Mouse (Mus musculus) midbrain, embryonic 15.5 days (tissue): ENCODE measurements around the gene Zgrf1. TPM values are rescaled to one million over a fixed set of nuclear protein-coding genes. Genes with fewer than 3 reads are reported as not detected.

ENCODE experiments used
- ATAC-seq: fragments of 200-750 bp; cut with Nextera tagmentation; replicated peaks from 2 replicates; pipeline ENCODE4 v1.8.0; 2017; ENCODE audit warnings: moderate TSS enrichment
- H3K27ac ChIP-seq: fragments of 300-500 bp; sonication (generic); 2 replicates; pipeline ENCODE4 v1.5.1; 2015; ENCODE audit warnings: mild to moderate bottlenecking, inconsistent platforms
- H3K27me3 ChIP-seq: fragments of 300-500 bp; sonication (generic); replicated peaks from 2 replicates; pipeline ENCODE4 v1.6.1; 2015; ENCODE audit warnings: inconsistent platforms
- H3K36me3 ChIP-seq: fragments of 300-500 bp; sonication (generic); replicated peaks from 2 replicates; pipeline ENCODE4 v1.6.1; 2015; ENCODE audit warnings: inconsistent platforms
- H3K4me1 ChIP-seq: fragments of 300-500 bp; sonication (generic); 2 replicates; pipeline ENCODE4 v1.6.1; 2015; ENCODE audit warnings: inconsistent platforms
- H3K4me2 ChIP-seq: fragments of 300-500 bp; sonication (generic); 2 replicates; pipeline ENCODE4 v1.6.1; 2015; ENCODE audit warnings: inconsistent platforms, mild to moderate bottlenecking, moderate library complexity
- H3K4me3 ChIP-seq: fragments of 300-500 bp; sonication (generic); 2 replicates; pipeline ENCODE4 v1.5.1; 2015; ENCODE audit warnings: mild to moderate bottlenecking, inconsistent platforms
- H3K9ac ChIP-seq: fragments of 300-500 bp; sonication (generic); 2 replicates; pipeline ENCODE4 v1.6.1; 2015; ENCODE audit warnings: mild to moderate bottlenecking, inconsistent platforms
- H3K9me3 ChIP-seq: fragments of 300-500 bp; sonication (generic); 2 replicates; pipeline ENCODE4 v1.6.1; 2016; ENCODE audit warnings: inconsistent platforms
- WGBS: fragments of 180-500 bp; shearing (Covaris S2); methylation state at CpG from one replicate; pipeline ENCODE4 v1.1.7; 2015; ENCODE audit warnings: mixed read lengths; 5-methylcytosine and 5-hydroxymethylcytosine counted together
- polyA plus RNA-seq: library from polyadenylated mRNA; unstranded; fragments of >200 nt; fragmentation: Nextera tagmentation; extraction: Ambion mirVana; gene quantifications from 2 replicates; pipeline ENCODE4 v1.2.1, GENCODE M21; 2015

Gene Zgrf1
- 2.8 and 3.3 TPM in 2 replicates for polyA plus RNA-seq

DNA sequence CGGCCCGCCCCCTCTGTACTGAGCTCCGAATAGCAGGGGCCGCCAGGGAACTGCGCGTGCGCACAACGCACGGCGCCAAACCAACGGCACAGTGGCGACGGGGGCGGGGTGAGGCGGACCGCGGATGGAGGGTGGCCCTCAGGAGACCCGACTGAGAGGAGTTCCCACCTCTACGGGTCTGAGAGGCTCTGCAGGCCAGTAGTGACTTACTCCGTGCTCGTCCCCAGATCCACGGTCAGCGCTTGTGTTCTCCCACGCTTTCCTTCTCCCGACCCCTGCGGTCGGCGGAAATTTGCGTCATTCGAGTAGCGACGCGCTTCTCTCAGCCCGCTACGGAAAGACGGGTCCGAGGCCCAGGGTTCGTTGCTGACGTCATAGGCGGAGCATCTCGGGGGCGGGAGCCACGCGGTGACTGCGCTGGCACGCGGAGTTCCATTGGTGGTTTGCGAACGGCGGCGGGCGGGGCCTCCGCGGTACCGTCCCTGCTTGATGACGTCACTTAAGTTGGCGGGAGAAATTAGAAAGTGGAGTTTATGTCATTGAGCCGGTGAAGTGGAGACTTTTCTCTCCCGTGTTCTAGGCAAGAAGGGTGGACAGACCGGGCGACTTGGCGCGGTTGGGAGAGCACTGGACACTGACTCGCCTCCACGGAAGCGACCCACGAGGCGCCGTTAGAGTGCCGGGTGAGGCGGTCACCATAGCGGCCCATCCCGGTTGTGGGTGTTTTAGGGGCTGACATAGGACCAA is at the start of gene Zgrf1, which contains the start of gene Larp7:
Zgrf1 (plus strand) TSS at position 517 of the 747 bp plus-strand sequence.
Larp7 (minus strand) TSS at position 377 of the 747 bp plus-strand sequence.
- Histone ChIP-seq H3K36me3 (no peaks in the 10 kb centered on the region), H3K27me3 (no peaks in the 10 kb centered on the region), H3K9me3 (no peaks in the 10 kb centered on the region), H3K4me1 (peaks cover 7% of the 10 kb centered on the region), H3K9ac (peak within 1 kb of the TSS; percentile 67), H3K27ac (peak within 1 kb of the TSS; percentile 95), H3K4me2 (peak within 1 kb of the TSS; percentile 85), H3K4me3 (peak within 1 kb of the TSS; percentile 74)
- peak; percentile 99 for ATAC-seq
- under 1% methylated on average over 73 of the region's 73 CpGs for WGBS

DNA sequence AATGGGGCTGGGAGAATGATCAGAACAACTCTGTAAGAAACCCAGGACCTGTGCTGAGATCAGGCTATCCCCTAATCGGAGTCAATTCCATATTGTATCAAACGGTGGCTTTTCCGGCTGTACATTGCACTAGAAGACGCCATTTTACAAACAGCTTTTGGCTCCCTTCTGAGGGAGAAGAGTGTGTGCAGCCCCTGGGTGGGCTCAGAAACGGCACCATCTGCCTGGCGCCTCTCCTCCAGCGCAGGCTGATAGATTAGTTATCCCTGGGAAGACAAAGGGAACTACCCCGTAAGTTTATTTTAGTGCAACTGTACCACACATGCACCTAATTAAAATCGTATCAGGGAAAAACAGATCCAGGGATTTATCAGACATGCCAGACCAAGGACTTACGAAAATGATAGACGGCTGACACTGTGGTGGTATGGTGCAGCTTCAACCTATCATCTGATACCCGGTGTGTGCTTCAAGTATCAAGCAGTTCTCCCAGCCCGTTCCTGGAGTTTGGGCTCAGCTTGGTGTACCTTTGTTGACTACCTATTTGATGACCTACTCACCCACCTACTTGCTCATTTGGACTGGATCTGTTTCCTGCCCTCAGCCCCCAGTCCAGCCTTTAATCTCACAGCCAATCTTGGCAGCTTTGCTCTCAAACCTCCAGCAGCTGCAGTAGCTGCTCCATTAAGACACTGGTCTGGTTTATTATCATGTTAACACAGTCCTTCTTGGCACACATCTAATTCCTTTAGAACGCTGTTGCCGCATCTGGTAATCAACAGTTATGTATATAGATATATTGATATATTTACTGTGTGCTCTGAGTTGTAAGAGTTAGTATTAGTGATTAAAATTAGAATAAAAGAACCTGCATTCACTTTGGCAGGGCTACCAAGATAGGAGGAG is 45.2 kb upstream of the Zgrf1 start:
- Histone ChIP-seq H3K27ac (no peak overlapping the region), H3K9me3 (0 out of 2 replicates have a peak, but pooled peaks cover 3% of the 10 kb centered on the region), H3K27me3 (no peaks in the 10 kb centered on the region), H3K9ac (no peak overlapping the region), H3K4me2 (no peak overlapping the region), H3K4me3 (no peak overlapping the region), H3K4me1 (no peaks in the 10 kb centered on the region), H3K36me3 (no peaks in the 10 kb centered on the region)
- no peak for ATAC-seq
- 71% methylated on average over 15 of the region's 15 CpGs for WGBS

DNA sequence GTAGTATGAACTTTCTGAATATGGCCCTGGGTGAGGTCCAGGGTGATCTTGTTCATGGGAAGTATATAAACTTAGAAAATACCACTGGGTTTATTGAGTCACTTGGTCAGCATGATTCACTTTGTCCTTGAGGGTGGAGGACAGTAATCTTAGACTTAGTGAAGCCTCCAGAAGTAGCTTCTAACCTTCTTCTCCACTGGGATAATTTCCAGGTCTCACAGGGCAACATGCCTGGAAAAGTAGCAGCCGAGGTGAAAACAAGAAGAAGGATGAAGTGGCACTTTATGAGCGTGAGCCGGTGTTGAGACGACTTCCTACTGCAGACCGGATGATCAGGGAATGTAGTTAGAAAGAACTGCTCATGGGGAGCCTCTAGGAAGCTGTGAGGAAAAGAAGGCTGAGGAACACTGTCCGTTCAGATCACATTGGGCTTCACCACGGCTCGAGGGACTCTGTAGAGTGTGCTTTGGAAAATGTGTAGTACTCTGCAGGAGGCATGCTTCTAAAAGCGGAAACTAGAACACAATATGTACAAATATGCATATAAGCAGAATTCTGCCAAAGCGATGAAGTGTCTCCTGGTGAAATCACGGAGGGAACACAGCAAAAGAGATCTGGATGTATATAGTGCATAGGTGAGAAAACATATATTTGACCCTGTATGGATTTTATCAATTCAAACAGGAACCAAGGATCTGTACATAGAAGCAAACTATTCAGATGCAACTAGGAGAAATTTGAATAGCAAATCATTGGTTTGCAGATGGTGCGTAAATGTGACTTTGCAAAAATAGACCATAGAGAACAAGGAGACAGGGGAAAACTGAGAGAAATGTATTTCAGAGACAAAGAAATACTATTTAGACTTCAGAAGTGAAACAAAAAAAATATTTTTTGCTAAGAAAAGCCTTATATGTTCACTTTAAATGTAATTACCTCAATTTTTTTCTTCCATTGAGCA is 41.2 kb upstream of the Zgrf1 start:
- H3K9ac ChIP-seq = no peak overlapping the region
- H3K27ac ChIP-seq = no peak overlapping the region
- H3K27me3 ChIP-seq = no peaks in the 10 kb centered on the region
- H3K4me1 ChIP-seq = no peaks in the 10 kb centered on the region
- H3K36me3 ChIP-seq = no peaks in the 10 kb centered on the region
- no peaks in the 10 kb centered on the region for H3K9me3 ChIP-seq
- 86% methylated on average over 12 of the region's 12 CpGs for WGBS
- no peak for ATAC-seq
- no peak overlapping the region for H3K4me2 ChIP-seq
- no peak overlapping the region for H3K4me3 ChIP-seq

DNA sequence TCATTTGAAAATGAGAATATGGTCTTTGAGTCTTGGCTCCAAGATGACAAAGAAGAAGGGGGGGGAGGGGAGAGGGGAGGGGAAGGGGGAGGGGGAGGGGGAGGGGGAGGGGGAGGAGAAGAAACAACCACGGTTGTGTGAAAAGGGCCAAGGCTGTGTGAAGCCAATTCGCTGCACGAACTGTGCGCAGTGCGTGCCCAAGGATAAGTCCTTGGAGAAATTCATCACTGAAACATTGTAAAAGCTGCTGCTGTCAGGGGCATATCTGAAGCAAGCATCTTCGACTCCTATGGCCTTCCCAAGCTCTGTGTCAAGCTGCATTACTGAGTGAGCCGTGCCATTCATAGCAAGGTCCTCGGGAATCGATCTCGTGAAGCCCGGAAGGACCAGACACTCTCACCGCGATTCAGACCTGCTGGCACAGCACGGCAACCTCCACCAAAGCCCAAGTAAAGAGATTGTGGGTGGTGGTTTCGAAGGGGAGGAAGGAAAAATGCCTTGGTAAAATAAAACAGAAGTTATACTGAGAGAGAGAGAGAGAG is 40.4 kb upstream of the Zgrf1 start:
- WGBS = 71% methylated on average over 15 of the region's 15 CpGs
- H3K9ac ChIP-seq = no peak overlapping the region
- H3K9me3 ChIP-seq = no peaks in the 10 kb centered on the region
- no peaks in the 10 kb centered on the region for H3K36me3 ChIP-seq
- H3K4me2 ChIP-seq = no peak overlapping the region
- no peaks in the 10 kb centered on the region for H3K4me1 ChIP-seq
- H3K27me3 ChIP-seq = no peaks in the 10 kb centered on the region
- no peak for ATAC-seq
- H3K4me3 ChIP-seq = no peak overlapping the region
- no peak overlapping the region for H3K27ac ChIP-seq

DNA sequence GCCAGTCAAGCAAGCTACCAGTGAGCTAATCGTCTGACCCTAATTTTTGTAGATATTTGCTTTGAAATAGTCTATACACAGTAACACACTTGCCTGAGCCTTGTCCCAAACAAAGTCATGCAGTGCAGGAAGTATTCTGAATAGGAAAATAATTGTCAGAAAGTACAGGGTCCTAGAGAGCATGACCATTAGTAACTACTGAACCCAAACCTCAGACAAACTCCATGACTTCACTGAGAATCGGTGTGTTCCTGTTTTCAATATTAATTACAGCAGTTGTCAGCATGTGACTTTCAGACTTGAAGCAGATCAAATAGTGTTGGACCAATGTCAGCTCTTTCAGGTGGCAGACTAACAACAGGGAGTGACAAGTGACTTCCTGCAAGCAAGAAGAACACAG is 39.6 kb upstream of the Zgrf1 start:
- Histone ChIP-seq H3K9ac (no peak overlapping the region), H3K4me2 (no peak overlapping the region), H3K36me3 (no peaks in the 10 kb centered on the region), H3K9me3 (no peaks in the 10 kb centered on the region), H3K4me1 (no peaks in the 10 kb centered on the region), H3K27ac (no peak overlapping the region), H3K4me3 (no peak overlapping the region), H3K27me3 (no peaks in the 10 kb centered on the region)
- WGBS = 86% methylated on average over 2 of the region's 2 CpGs
- ATAC-seq = no peak

DNA sequence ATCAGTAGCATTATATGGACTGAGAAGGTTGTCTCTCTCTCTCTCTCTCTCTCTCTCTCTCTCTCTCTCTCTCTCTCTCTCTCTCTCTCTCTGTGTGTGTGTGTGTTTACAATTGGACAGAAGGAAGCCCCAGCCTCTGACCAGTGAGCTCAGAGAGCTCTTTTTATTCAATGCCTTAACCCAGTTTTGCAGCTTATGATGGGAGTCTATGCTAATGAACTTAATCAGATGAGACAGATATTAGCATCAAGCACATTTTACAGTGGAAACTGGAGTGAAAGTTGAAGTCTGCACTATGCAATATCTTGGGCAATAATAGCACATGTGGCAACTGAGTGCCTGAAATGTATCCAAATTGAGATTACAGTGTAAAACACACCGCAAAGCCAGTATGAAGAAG is 38.0 kb upstream of the Zgrf1 start:
- Histone ChIP-seq H3K9me3 (no peaks in the 10 kb centered on the region), H3K9ac (no peak overlapping the region), H3K36me3 (no peaks in the 10 kb centered on the region), H3K4me3 (no peak overlapping the region), H3K27me3 (no peaks in the 10 kb centered on the region), H3K4me1 (no peaks in the 10 kb centered on the region), H3K27ac (no peak overlapping the region), H3K4me2 (no peak overlapping the region)
- 80% methylated on average over 1 of the region's 1 CpGs for WGBS
- no peak for ATAC-seq

DNA sequence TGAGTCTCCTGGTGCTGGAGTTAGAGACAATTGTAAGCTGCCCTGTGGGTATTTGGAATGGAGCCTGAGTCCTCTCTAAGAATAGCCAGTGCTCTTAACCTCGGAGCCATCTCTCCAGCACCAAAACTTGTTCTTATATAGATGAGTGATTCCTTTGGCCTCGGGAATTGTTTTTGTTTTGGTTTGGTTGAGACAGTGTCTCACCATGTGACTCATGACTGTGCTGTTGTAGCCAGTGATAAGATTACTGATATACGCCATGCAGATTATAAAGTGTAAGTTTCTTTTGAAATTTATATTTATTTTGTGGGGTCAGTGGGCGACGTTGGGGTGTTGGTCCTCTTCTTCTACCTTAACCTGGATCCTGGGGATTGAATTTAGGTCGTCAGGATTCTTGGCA is 33.0 kb upstream of the Zgrf1 start:
- H3K4me1 ChIP-seq = no peaks in the 10 kb centered on the region
- 87% methylated on average over 6 of the region's 6 CpGs for whole genome bisulfite sequencing
- no peak overlapping the region for H3K9ac ChIP-seq
- H3K27ac ChIP-seq = no peak overlapping the region
- no peaks in the 10 kb centered on the region for H3K27me3 ChIP-seq
- H3K9me3 ChIP-seq = no peaks in the 10 kb centered on the region
- no peak overlapping the region for H3K4me2 ChIP-seq
- no peak for ATAC-seq
- no peaks in the 10 kb centered on the region for H3K36me3 ChIP-seq
- no peak overlapping the region for H3K4me3 ChIP-seq

DNA sequence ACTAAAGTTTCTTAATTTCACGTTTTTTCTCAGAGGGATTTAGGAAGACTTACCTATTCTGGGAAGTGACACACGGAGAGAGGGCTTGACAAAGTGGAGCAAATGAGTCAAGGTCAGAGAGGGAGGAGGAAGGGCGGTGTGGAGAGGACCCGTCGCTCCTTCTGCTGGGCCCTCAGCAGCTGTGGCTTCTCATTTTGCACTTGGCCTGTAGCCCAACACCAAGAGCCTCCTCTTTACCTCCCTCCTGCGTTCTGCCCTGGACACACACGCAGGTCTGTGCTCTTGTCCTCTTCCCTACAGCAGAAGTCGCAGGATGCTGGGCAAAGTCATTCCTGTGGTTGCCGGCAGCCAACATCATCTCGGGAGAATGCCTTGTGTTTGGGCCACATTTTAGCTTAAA is 32.1 kb upstream of the Zgrf1 start:
- no peaks in the 10 kb centered on the region for H3K27me3 ChIP-seq
- H3K27ac ChIP-seq = no peak overlapping the region
- H3K4me2 ChIP-seq = no peak overlapping the region
- WGBS = 87% methylated on average over 10 of the region's 10 CpGs
- no peak for ATAC-seq
- H3K9me3 ChIP-seq = no peaks in the 10 kb centered on the region
- H3K4me1 ChIP-seq = no peaks in the 10 kb centered on the region
- no peak overlapping the region for H3K9ac ChIP-seq
- no peaks in the 10 kb centered on the region for H3K36me3 ChIP-seq
- H3K4me3 ChIP-seq = no peak overlapping the region

DNA sequence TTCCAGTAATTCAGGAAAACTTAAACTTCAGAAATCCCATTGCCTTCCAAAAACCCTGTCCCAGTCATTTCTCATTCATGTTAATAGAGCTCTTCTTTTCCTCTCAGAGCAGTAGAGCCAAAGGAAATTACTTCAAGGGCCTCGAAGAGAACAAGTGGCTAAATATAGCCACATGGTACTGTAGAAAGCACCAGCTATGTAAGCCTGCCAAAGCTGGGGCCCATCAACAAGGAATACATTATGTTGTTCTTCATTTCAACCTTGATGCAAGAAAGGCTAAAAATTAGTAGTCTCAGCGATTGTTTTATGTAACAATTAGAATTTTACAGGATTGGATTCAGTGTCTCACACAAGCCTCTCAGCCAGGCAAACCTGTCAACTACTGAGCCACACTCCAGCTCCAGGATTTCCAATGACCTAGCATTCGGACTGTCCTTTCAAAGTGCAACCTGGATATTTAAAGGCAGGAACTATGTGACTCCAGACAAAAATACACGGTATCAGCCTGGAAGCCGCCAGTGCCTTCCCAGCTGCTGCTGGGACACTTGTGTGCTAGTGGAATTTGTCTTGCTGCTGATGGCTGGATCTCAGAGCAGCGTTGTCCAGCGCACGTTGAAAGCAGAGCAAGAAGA is 28.0 kb upstream of the Zgrf1 start:
- no peak for ATAC-seq
- Histone ChIP-seq H3K36me3 (no peaks in the 10 kb centered on the region), H3K4me1 (no peaks in the 10 kb centered on the region), H3K9ac (no peak overlapping the region), H3K4me2 (no peak overlapping the region), H3K9me3 (no peaks in the 10 kb centered on the region), H3K27ac (no peak overlapping the region), H3K4me3 (no peak overlapping the region), H3K27me3 (no peaks in the 10 kb centered on the region)
- WGBS = 84% methylated on average over 8 of the region's 8 CpGs

DNA sequence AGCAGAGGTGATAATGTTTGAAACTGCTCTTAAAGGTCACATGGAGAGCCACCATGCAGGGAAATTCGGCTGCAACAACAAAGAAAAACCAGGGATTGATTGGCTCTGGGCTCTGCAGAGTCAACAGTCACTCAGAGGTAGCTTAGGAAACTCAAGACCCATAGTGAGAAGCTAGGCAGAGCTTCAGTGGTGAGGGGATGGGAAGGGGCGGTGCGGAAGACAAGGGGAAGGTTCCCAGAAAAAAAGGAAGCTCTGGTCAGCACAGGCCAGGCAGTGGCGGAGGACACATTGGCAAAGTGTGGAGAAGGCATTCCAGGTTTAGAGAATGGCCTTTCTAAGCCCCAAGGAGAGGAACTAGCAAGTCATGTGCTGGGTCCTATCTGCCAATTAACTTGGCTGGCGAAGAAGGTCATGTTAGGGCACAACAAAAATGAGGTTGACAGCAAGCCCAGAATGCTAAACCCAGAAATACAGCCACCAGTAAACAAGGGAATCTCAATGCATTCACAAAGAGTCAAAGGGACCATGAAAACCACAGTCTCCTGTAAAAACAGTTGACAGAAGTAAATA is 25.7 kb upstream of the Zgrf1 start:
- Histone ChIP-seq H3K4me2 (no peak overlapping the region), H3K27ac (no peak overlapping the region), H3K36me3 (no peaks in the 10 kb centered on the region), H3K9me3 (no peaks in the 10 kb centered on the region), H3K9ac (no peak overlapping the region), H3K27me3 (no peaks in the 10 kb centered on the region), H3K4me1 (no peaks in the 10 kb centered on the region), H3K4me3 (no peak overlapping the region)
- ATAC-seq = no peak
- WGBS = 66% methylated on average over 5 of the region's 5 CpGs

DNA sequence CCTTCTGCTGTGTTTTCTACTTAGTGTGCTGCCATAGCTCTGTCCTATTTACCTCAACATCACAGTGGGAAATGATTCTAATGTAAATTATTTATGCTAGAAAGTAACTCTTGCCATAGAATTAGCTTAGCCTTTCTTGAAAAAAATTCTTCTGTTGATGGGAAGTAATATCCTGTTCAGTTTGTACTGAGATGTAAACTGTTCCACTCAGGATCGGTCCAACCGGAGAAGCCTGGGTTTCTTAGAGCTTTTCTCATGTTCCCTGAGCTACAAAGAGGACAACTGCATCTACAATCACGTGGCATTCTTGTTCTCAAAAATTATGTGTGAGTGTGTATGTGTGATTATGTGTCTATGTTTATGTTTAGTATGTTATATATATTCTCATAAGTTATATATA is 24.1 kb upstream of the Zgrf1 start:
- Histone ChIP-seq H3K27ac (no peak overlapping the region), H3K4me2 (no peak overlapping the region), H3K36me3 (no peaks in the 10 kb centered on the region), H3K9ac (no peak overlapping the region), H3K4me1 (no peaks in the 10 kb centered on the region), H3K9me3 (no peaks in the 10 kb centered on the region), H3K4me3 (no peak overlapping the region), H3K27me3 (no peaks in the 10 kb centered on the region)
- ATAC-seq = no peak
- 85% methylated on average over 3 of the region's 3 CpGs for WGBS
